Mouse (Mus musculus): ENCODE results near the gene 9930022D16Rik. TPM values are rescaled to one million over a fixed set of nuclear protein-coding genes. Genes with fewer than 3 reads are reported as not detected.

9930022D16Rik gene
- polyA plus RNA-seq (2015; fragmentation: Nextera tagmentation; extraction: Ambion mirVana) = not detected in 2 replicates

- Histone ChIP-seq H3K4me3 (no peak within 1 kb of the TSS), H3K9ac (no peak within 1 kb of the TSS), H3K9me3 (no peaks in the 10 kb centered on the region), H3K4me1 (replicated peaks) (no peaks in the 10 kb centered on the region), H3K4me2 (no peak within 1 kb of the TSS), H3K36me3 (no peaks in the 10 kb centered on the region), H3K27ac (replicated peaks) (no peak within 1 kb of the TSS), H3K27me3 (no peaks in the 10 kb centered on the region)
- WGBS = 92% methylated on average over 6 of the region's 6 CpGs
- ATAC-seq (ENCODE audit: low FRiP score, low read depth) = no peak
These were observed at the start of gene 9930022D16Rik for GRCm38 (mm10) chr11:109413617-109414016. 9930022D16Rik (plus strand) TSS chr11:109413917.

- Histone ChIP-seq H3K9ac (peak overlapping the region; percentile 4; the same call in 1 of the 2 replicates), H3K9me3 (no peaks in the 10 kb centered on the region), H3K27me3 (peaks cover 2% of the 10 kb centered on the region; the same call in 1 of the 2 replicates), H3K4me1 (replicated peaks) (peaks cover 71% of the 10 kb centered on the region), H3K27ac (replicated peaks) (no peak overlapping the region), H3K36me3 (peaks cover 9% of the 10 kb centered on the region; the same call in 1 of the 2 replicates), H3K4me3 (peak overlapping the region; percentile 97), H3K4me2 (peak overlapping the region; percentile 86)
- no peak for ATAC-seq (ENCODE audit: low FRiP score, low read depth)
- 63% methylated on average over 2 of the region's 2 CpGs for WGBS
These were observed 49.4 kb upstream of the 9930022D16Rik start for GRCm38 (mm10) chr11:109364337-109364736.

- H3K4me1 ChIP-seq (replicated peaks) = peaks cover 69% of the 10 kb centered on the region
- WGBS = 79% methylated on average over 10 of the region's 10 CpGs
These were observed 48.8 kb upstream of the 9930022D16Rik start for GRCm38 (mm10) chr11:109364881-109365280.

GRCm38 (mm10) chr11:109365818-109366217 is 47.9 kb upstream of the 9930022D16Rik start:
- Histone ChIP-seq H3K36me3 (peaks cover 9% of the 10 kb centered on the region; the same call in 1 of the 2 replicates), H3K9ac (no peak overlapping the region), H3K4me1 (replicated peaks) (peaks cover 78% of the 10 kb centered on the region), H3K27me3 (peaks cover 1% of the 10 kb centered on the region; the same call in 1 of the 2 replicates), H3K4me3 (no peak overlapping the region), H3K4me2 (peak overlapping the region; percentile 86), H3K27ac (replicated peaks) (no peak overlapping the region), H3K9me3 (no peaks in the 10 kb centered on the region)
- WGBS = 82% methylated on average over 5 of the region's 5 CpGs
- no peak for ATAC-seq (ENCODE audit: low FRiP score, low read depth)

More at GRCm38 (mm10) chr11:109364881-109365280, 48.8 kb upstream of the 9930022D16Rik start:
- Histone ChIP-seq H3K36me3 (peaks cover 9% of the 10 kb centered on the region; the same call in 1 of the 2 replicates), H3K4me3 (peak overlapping the region; percentile 97), H3K27me3 (peaks cover 2% of the 10 kb centered on the region; the same call in 1 of the 2 replicates), H3K27ac (replicated peaks) (no peak overlapping the region), H3K4me2 (peak overlapping the region; percentile 86), H3K9ac (no peak overlapping the region; the same call in 1 of the 2 replicates), H3K9me3 (no peaks in the 10 kb centered on the region)
- ATAC-seq (ENCODE audit: low FRiP score, low read depth) = no peak

GRCm38 (mm10) chr11:109366802-109367579 is 46.7 kb upstream of the 9930022D16Rik start:
- Histone ChIP-seq H3K9me3 (no peaks in the 10 kb centered on the region), H3K9ac (no peak overlapping the region), H3K27me3 (no peaks in the 10 kb centered on the region), H3K36me3 (peaks cover 9% of the 10 kb centered on the region; the same call in 1 of the 2 replicates), H3K27ac (replicated peaks) (no peak overlapping the region), H3K4me3 (no peak overlapping the region), H3K4me2 (peak overlapping the region; percentile 86; the same call in 1 of the 2 replicates), H3K4me1 (replicated peaks) (peaks cover 69% of the 10 kb centered on the region)
- WGBS = 85% methylated on average over 15 of the region's 15 CpGs
- no peak for ATAC-seq (ENCODE audit: low FRiP score, low read depth)

- Histone ChIP-seq H3K4me2 (no peak overlapping the region), H3K4me3 (no peak overlapping the region), H3K4me1 (replicated peaks) (peaks cover 61% of the 10 kb centered on the region), H3K27ac (replicated peaks) (no peak overlapping the region), H3K9ac (no peak overlapping the region), H3K9me3 (no peaks in the 10 kb centered on the region), H3K36me3 (peaks cover 13% of the 10 kb centered on the region), H3K27me3 (no peaks in the 10 kb centered on the region)
- 0 out of 2 replicates have a peak, but pooled peaks have one; percentile 40 for ATAC-seq (ENCODE audit: low FRiP score, low read depth)
- 90% methylated on average over 3 of the region's 3 CpGs for WGBS
These were observed 44.6 kb upstream of the 9930022D16Rik start for GRCm38 (mm10) chr11:109369026-109369637.

GRCm38 (mm10) chr11:109375412-109375811 is 38.3 kb upstream of the 9930022D16Rik start:
- Histone ChIP-seq H3K9ac (no peak overlapping the region), H3K27ac (replicated peaks) (no peak overlapping the region), H3K27me3 (no peaks in the 10 kb centered on the region), H3K4me2 (no peak overlapping the region), H3K9me3 (no peaks in the 10 kb centered on the region), H3K36me3 (peaks cover 4% of the 10 kb centered on the region; the same call in 1 of the 2 replicates), H3K4me1 (replicated peaks) (peaks cover 32% of the 10 kb centered on the region), H3K4me3 (no peak overlapping the region)
- 81% methylated on average over 7 of the region's 7 CpGs for WGBS
- no peak for ATAC-seq (ENCODE audit: low FRiP score, low read depth)

- ATAC-seq (ENCODE audit: low FRiP score, low read depth) = peak; percentile 35; the same call in 1 of the 2 replicates
- H3K27me3 ChIP-seq = no peaks in the 10 kb centered on the region
- H3K9me3 ChIP-seq = no peaks in the 10 kb centered on the region
- no peak overlapping the region for H3K4me3 ChIP-seq
- peak overlapping the region; percentile 20; the same call in 1 of the 2 replicates for H3K27ac ChIP-seq (replicated peaks)
- WGBS = 59% methylated on average over 7 of the region's 7 CpGs
- H3K36me3 ChIP-seq = peaks cover 4% of the 10 kb centered on the region; the same call in 1 of the 2 replicates
- no peak overlapping the region for H3K4me2 ChIP-seq
- no peak overlapping the region for H3K9ac ChIP-seq
- H3K4me1 ChIP-seq (replicated peaks) = peaks cover 27% of the 10 kb centered on the region
These were observed 37.1 kb upstream of the 9930022D16Rik start for GRCm38 (mm10) chr11:109376484-109377143.

- peaks cover 27% of the 10 kb centered on the region for H3K4me1 ChIP-seq (replicated peaks)
- no peak overlapping the region for H3K9ac ChIP-seq
- ATAC-seq (ENCODE audit: low FRiP score, low read depth) = no peak
- 50% methylated on average over 10 of the region's 10 CpGs for WGBS
- H3K4me2 ChIP-seq = peak overlapping the region; percentile 14; the same call in 1 of the 2 replicates
- H3K36me3 ChIP-seq = peaks cover 4% of the 10 kb centered on the region; the same call in 1 of the 2 replicates
- H3K27ac ChIP-seq (replicated peaks) = 0 out of 2 replicates have a peak overlapping the region, but pooled peaks have one; percentile 25
- H3K27me3 ChIP-seq = no peaks in the 10 kb centered on the region
- no peaks in the 10 kb centered on the region for H3K9me3 ChIP-seq
- no peak overlapping the region for H3K4me3 ChIP-seq
These were observed 36.2 kb upstream of the 9930022D16Rik start for GRCm38 (mm10) chr11:109377477-109377876.

- 71% methylated on average over 7 of the region's 7 CpGs for WGBS
- H3K27me3 ChIP-seq = no peaks in the 10 kb centered on the region
- no peak for ATAC-seq (ENCODE audit: low FRiP score, low read depth)
- no peak overlapping the region for H3K4me3 ChIP-seq
- H3K9me3 ChIP-seq = no peaks in the 10 kb centered on the region
- H3K27ac ChIP-seq (replicated peaks) = no peak overlapping the region
- peaks cover 27% of the 10 kb centered on the region for H3K4me1 ChIP-seq (replicated peaks)
- peaks cover 4% of the 10 kb centered on the region; the same call in 1 of the 2 replicates for H3K36me3 ChIP-seq
- H3K4me2 ChIP-seq = no peak overlapping the region
- H3K9ac ChIP-seq = no peak overlapping the region
These were observed 35.7 kb upstream of the 9930022D16Rik start for GRCm38 (mm10) chr11:109378051-109378450.

GRCm38 (mm10) chr11:109380662-109381061 is 33.1 kb upstream of the 9930022D16Rik start:
- no peak overlapping the region for H3K9ac ChIP-seq
- H3K27me3 ChIP-seq = no peaks in the 10 kb centered on the region
- H3K9me3 ChIP-seq = no peaks in the 10 kb centered on the region
- peaks cover 27% of the 10 kb centered on the region for H3K4me1 ChIP-seq (replicated peaks)
- H3K4me3 ChIP-seq = no peak overlapping the region
- no peak for ATAC-seq (ENCODE audit: low FRiP score, low read depth)
- no peak overlapping the region for H3K27ac ChIP-seq (replicated peaks)
- no peaks in the 10 kb centered on the region for H3K36me3 ChIP-seq
- 77% methylated on average over 5 of the region's 5 CpGs for WGBS
- H3K4me2 ChIP-seq = no peak overlapping the region

Measured in hindbrain, embryonic 15.5 days (tissue).